Mouse (Mus musculus): ENCODE data around the gene Cirbp. TPM values are rescaled to one million over a fixed set of nuclear protein-coding genes. Genes with fewer than 3 reads are reported as not detected.

Cirbp gene
- polyA plus RNA-seq, 1 experiment from 2014 or later: 398 TPM

Other genes with a start within 250 kb of the Cirbp start
- gene Kiss1r, start 249.0 kb upstream of the Cirbp start, polyA plus RNA-seq (2015; fragmentation: Nextera tagmentation; extraction: Ambion mirVana): 3.5 and 3.8 TPM in 2 replicates
- gene R3hdm4, start 244.8 kb upstream of the Cirbp start, polyA plus RNA-seq (2015; fragmentation: Nextera tagmentation; extraction: Ambion mirVana): 273 and 293 TPM in 2 replicates
- gene Arid3a, start 238.9 kb upstream of the Cirbp start, polyA plus RNA-seq (2015; fragmentation: Nextera tagmentation; extraction: Ambion mirVana): 1.7 and 2.2 TPM in 2 replicates
- 79.5 and 89.4 TPM in 2 replicates for gene Wdr18, start 205.8 kb upstream of the Cirbp start, polyA plus RNA-seq (2015; fragmentation: Nextera tagmentation; extraction: Ambion mirVana)
- gene Grin3b, start 195.3 kb upstream of the Cirbp start, polyA plus RNA-seq (2015; fragmentation: Nextera tagmentation; extraction: Ambion mirVana): 0.20 and 0.28 TPM in 2 replicates
- gene Tmem259, start 181.7 kb upstream of the Cirbp start, polyA plus RNA-seq (2015; fragmentation: Nextera tagmentation; extraction: Ambion mirVana): 15.3 and 16.2 TPM in 2 replicates
- 25.7 and 26.2 TPM in 2 replicates for gene Cnn2, start 177.4 kb upstream of the Cirbp start, polyA plus RNA-seq (2015; fragmentation: Nextera tagmentation; extraction: Ambion mirVana)
- gene Abca7, start 169.5 kb upstream of the Cirbp start, polyA plus RNA-seq (2015; fragmentation: Nextera tagmentation; extraction: Ambion mirVana): 4.1 and 4.8 TPM in 2 replicates
- gene Arhgap45, start 149.3 kb upstream of the Cirbp start, polyA plus RNA-seq (2015; fragmentation: Nextera tagmentation; extraction: Ambion mirVana): 1.2 TPM in 2 replicates
- 124 and 131 TPM in 2 replicates for gene Polr2e, start 126.2 kb upstream of the Cirbp start, polyA plus RNA-seq (2015; fragmentation: Nextera tagmentation; extraction: Ambion mirVana)
- gene Gpx4, start 118.8 kb upstream of the Cirbp start, polyA plus RNA-seq (2015; fragmentation: Nextera tagmentation; extraction: Ambion mirVana): 509 and 552 TPM in 2 replicates
- gene Sbno2, start 60.4 kb upstream of the Cirbp start, polyA plus RNA-seq (2015; fragmentation: Nextera tagmentation; extraction: Ambion mirVana): 11.6 and 12.5 TPM in 2 replicates
- gene Stk11, start 50.2 kb upstream of the Cirbp start, polyA plus RNA-seq (2015; fragmentation: Nextera tagmentation; extraction: Ambion mirVana): 14.2 and 15.4 TPM in 2 replicates
- gene Atp5d, start 27.4 kb upstream of the Cirbp start, polyA plus RNA-seq (2015; fragmentation: Nextera tagmentation; extraction: Ambion mirVana): 433 and 454 TPM in 2 replicates
- 70.3 and 81.6 TPM in 2 replicates for gene Cbarp, start 25.1 kb upstream of the Cirbp start, polyA plus RNA-seq (2015; fragmentation: Nextera tagmentation; extraction: Ambion mirVana)
- gene Midn, start 17.7 kb upstream of the Cirbp start, polyA plus RNA-seq (2015; fragmentation: Nextera tagmentation; extraction: Ambion mirVana): 15.5 and 21.1 TPM in 2 replicates
- gene 1600002K03Rik, start 7.0 kb downstream of the Cirbp start, polyA plus RNA-seq (2015; fragmentation: Nextera tagmentation; extraction: Ambion mirVana): 11.0 and 11.4 TPM in 2 replicates
- gene Efna2, start 13.5 kb downstream of the Cirbp start, polyA plus RNA-seq (2015; fragmentation: Nextera tagmentation; extraction: Ambion mirVana): 37.3 and 43.3 TPM in 2 replicates
- 47.8 and 51.1 TPM in 2 replicates for gene Mum1, start 60.4 kb downstream of the Cirbp start, polyA plus RNA-seq (2015; fragmentation: Nextera tagmentation; extraction: Ambion mirVana)
- gene Ndufs7, start 83.1 kb downstream of the Cirbp start, polyA plus RNA-seq (2015; fragmentation: Nextera tagmentation; extraction: Ambion mirVana): 263 and 302 TPM in 2 replicates
- gene Gamt, start 95.0 kb downstream of the Cirbp start, polyA plus RNA-seq (2015; fragmentation: Nextera tagmentation; extraction: Ambion mirVana): 15.8 and 19.5 TPM in 2 replicates
- 43.7 and 51.9 TPM in 2 replicates for gene Dazap1, start 95.5 kb downstream of the Cirbp start, polyA plus RNA-seq (2015; fragmentation: Nextera tagmentation; extraction: Ambion mirVana)
- gene Rps15, start 126.5 kb downstream of the Cirbp start, polyA plus RNA-seq (2015; fragmentation: Nextera tagmentation; extraction: Ambion mirVana): 465 and 476 TPM in 2 replicates
- 172 and 205 TPM in 2 replicates for gene Apc2, start 130.0 kb downstream of the Cirbp start, polyA plus RNA-seq (2015; fragmentation: Nextera tagmentation; extraction: Ambion mirVana)
- 21.9 and 26.7 TPM in 2 replicates for gene 2310011J03Rik, start 154.6 kb downstream of the Cirbp start, polyA plus RNA-seq (2015; fragmentation: Nextera tagmentation; extraction: Ambion mirVana)
- gene Pcsk4, start 163.5 kb downstream of the Cirbp start, polyA plus RNA-seq (2015; fragmentation: Nextera tagmentation; extraction: Ambion mirVana): 5.6 and 6.5 TPM in 2 replicates
- gene Reep6, start 164.0 kb downstream of the Cirbp start, polyA plus RNA-seq (2015; fragmentation: Nextera tagmentation; extraction: Ambion mirVana): 6.0 and 8.6 TPM in 2 replicates
- gene Adamtsl5, start 182.4 kb downstream of the Cirbp start, polyA plus RNA-seq (2015; fragmentation: Nextera tagmentation; extraction: Ambion mirVana): 0.38 and 0.40 TPM in 2 replicates
- gene Plk5, start 190.5 kb downstream of the Cirbp start, polyA plus RNA-seq (2015; fragmentation: Nextera tagmentation; extraction: Ambion mirVana): 9.6 and 11.0 TPM in 2 replicates
- 13.6 and 15.0 TPM in 2 replicates for gene Mex3d, start 221.7 kb downstream of the Cirbp start, polyA plus RNA-seq (2015; fragmentation: Nextera tagmentation; extraction: Ambion mirVana)
- gene Mbd3, start 233.6 kb downstream of the Cirbp start, polyA plus RNA-seq (2015; fragmentation: Nextera tagmentation; extraction: Ambion mirVana): 174 and 188 TPM in 2 replicates
- gene Uqcr11, start 240.8 kb downstream of the Cirbp start, polyA plus RNA-seq (2015; fragmentation: Nextera tagmentation; extraction: Ambion mirVana): 455 and 532 TPM in 2 replicates

Measured in midbrain, embryonic 16.5 days (tissue).